Mouse (Mus musculus): ENCODE data around the gene Sltm.
"Not testable (repeated sequence)": the region's sequence is repeated elsewhere in the genome, so short reads cannot be mapped to it uniquely, and the experiment has no call there.

DNA sequence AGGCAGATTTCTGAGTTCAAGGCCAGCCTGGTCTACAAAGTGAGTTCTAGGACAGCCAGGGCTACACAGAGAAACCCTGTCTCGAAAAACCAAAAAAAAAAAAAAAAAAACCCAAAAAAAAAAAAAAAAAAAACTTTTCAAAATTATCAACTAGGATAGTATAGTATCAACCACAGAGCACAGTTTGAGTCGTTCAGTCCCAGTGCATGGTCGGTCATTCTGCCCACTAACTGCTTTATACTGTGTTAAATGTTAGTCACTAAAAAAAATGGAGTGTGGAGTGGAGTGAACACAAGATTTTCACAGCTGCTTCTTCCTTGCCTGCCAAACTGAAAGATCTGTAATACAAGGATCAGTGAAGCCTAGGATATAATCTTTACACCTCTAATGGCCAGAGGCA lies 4.0 kb downstream of the Sltm start:
- TF ChIP-seq CTCF (IDR thresholded peaks at IDR 0.05; ENCODE audit: borderline replicate concordance, insufficient read depth, low read length); POLR2A (IDR thresholded peaks at IDR 0.05; ENCODE audit: low read depth, low read length): not testable (repeated sequence)

Measured in embryonic fibroblast, embryonic 13.5 days (primary cell).